Mouse (Mus musculus): Measurements from ENCODE around the gene Zbtb7b. TPM values are rescaled to one million over a fixed set of nuclear protein-coding genes. Genes with fewer than 3 reads are reported as not detected.

The Zbtb7b gene
- polyA plus RNA-seq, 1 experiment from 2014 or later, result 0.88 TPM

GRCm38 (mm10) chr3:89337062-89337720 lies 57.4 kb downstream of the Zbtb7b start:
- ATAC-seq, result peak; percentile 9; the same call in 1 of the 2 replicates
- H3K9me3 ChIP-seq (ENCODE audit: control insufficient read depth, low read length), result no peaks in the 10 kb centered on the region
- H3K4me2 ChIP-seq (ENCODE audit: low read length), result peak overlapping the region; percentile 98
- WGBS, result under 1% methylated on average over 21 of the region's 21 CpGs
- H3K27me3 ChIP-seq (replicated peaks; ENCODE audit: control insufficient read depth, insufficient read depth, low read length), result no peaks in the 10 kb centered on the region
- H3K27ac ChIP-seq (ENCODE audit: low read depth, low read length), result peak overlapping the region; percentile 66
- H3K36me3 ChIP-seq (ENCODE audit: control insufficient read depth, insufficient read depth, low read length), result no peaks in the 10 kb centered on the region; the same call in 1 of the 2 replicates
- H3K4me3 ChIP-seq (ENCODE audit: low read length), result peak overlapping the region; percentile 77
- H3K9ac ChIP-seq (ENCODE audit: low read depth, low read length), result peak overlapping the region; percentile 84
- peaks cover 37% of the 10 kb centered on the region for H3K4me1 ChIP-seq (ENCODE audit: control insufficient read depth, insufficient read depth, low read depth, low read length)

DNA sequence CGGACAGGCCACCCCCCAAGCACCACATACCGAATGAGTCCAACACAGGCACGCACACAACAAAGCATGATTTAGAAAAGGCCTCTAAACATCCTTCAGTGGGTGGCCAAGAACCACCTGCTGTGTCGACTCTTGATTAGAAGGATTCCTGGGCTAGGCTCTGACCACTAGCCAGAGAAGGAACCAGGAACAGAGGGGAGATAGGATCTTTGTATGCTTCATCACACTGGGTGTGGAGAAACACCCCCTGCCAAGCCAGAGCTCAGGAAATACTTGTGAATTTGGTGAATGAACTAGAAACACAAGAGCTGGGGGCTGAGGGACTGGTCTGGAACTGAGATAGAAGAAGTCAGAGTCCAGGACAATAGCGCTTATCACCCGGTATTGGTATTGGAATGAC lies 58.0 kb downstream of the Zbtb7b start:
- no peaks in the 10 kb centered on the region for H3K27me3 ChIP-seq (replicated peaks; ENCODE audit: control insufficient read depth, insufficient read depth, low read length)
- H3K4me2 ChIP-seq (ENCODE audit: low read length), result peak overlapping the region; percentile 98
- H3K4me3 ChIP-seq (ENCODE audit: low read length), result peak overlapping the region; percentile 77
- H3K27ac ChIP-seq (ENCODE audit: low read depth, low read length), result 0 out of 2 replicates have a peak overlapping the region, but pooled peaks have one; percentile 16
- no peaks in the 10 kb centered on the region; the same call in 1 of the 2 replicates for H3K36me3 ChIP-seq (ENCODE audit: control insufficient read depth, insufficient read depth, low read length)
- peaks cover 34% of the 10 kb centered on the region for H3K4me1 ChIP-seq (ENCODE audit: control insufficient read depth, insufficient read depth, low read depth, low read length)
- no peaks in the 10 kb centered on the region for H3K9me3 ChIP-seq (ENCODE audit: control insufficient read depth, low read length)
- no peak for ATAC-seq
- WGBS, result 14% methylated on average over 6 of the region's 6 CpGs
- H3K9ac ChIP-seq (ENCODE audit: low read depth, low read length), result peak overlapping the region; percentile 4; the same call in 1 of the 2 replicates

GRCm38 (mm10) chr3:89333053-89333452 lies 61.5 kb downstream of the Zbtb7b start:
- no peaks in the 10 kb centered on the region for H3K9me3 ChIP-seq (ENCODE audit: control insufficient read depth, low read length)
- H3K27me3 ChIP-seq (replicated peaks; ENCODE audit: control insufficient read depth, insufficient read depth, low read length), result no peaks in the 10 kb centered on the region
- no peaks in the 10 kb centered on the region for H3K36me3 ChIP-seq (ENCODE audit: control insufficient read depth, insufficient read depth, low read length)
- ATAC-seq, result no peak
- no peak overlapping the region; the same call in 1 of the 2 replicates for H3K4me2 ChIP-seq (ENCODE audit: low read length)
- peak overlapping the region; percentile 31; the same call in 1 of the 2 replicates for H3K9ac ChIP-seq (ENCODE audit: low read depth, low read length)
- H3K27ac ChIP-seq (ENCODE audit: low read depth, low read length), result peak overlapping the region; percentile 29; the same call in 1 of the 2 replicates
- WGBS, result 56% methylated on average over 11 of the region's 11 CpGs
- H3K4me3 ChIP-seq (ENCODE audit: low read length), result no peak overlapping the region
- H3K4me1 ChIP-seq (ENCODE audit: control insufficient read depth, insufficient read depth, low read depth, low read length), result peaks cover 24% of the 10 kb centered on the region

GRCm38 (mm10) chr3:89332476-89332875 lies 62.1 kb downstream of the Zbtb7b start:
- ATAC-seq, result no peak
- H3K4me2 ChIP-seq (ENCODE audit: low read length), result peak overlapping the region; percentile 34
- 0 out of 2 replicates have a peak overlapping the region, but pooled peaks have one; percentile 1 for H3K27ac ChIP-seq (ENCODE audit: low read depth, low read length)
- H3K36me3 ChIP-seq (ENCODE audit: control insufficient read depth, insufficient read depth, low read length), result no peaks in the 10 kb centered on the region
- H3K27me3 ChIP-seq (replicated peaks; ENCODE audit: control insufficient read depth, insufficient read depth, low read length), result no peaks in the 10 kb centered on the region
- no peaks in the 10 kb centered on the region for H3K9me3 ChIP-seq (ENCODE audit: control insufficient read depth, low read length)
- H3K9ac ChIP-seq (ENCODE audit: low read depth, low read length), result peak overlapping the region; percentile 30; the same call in 1 of the 2 replicates
- H3K4me3 ChIP-seq (ENCODE audit: low read length), result no peak overlapping the region
- 37% methylated on average over 12 of the region's 12 CpGs for WGBS
- H3K4me1 ChIP-seq (ENCODE audit: control insufficient read depth, insufficient read depth, low read depth, low read length), result peaks cover 22% of the 10 kb centered on the region

DNA sequence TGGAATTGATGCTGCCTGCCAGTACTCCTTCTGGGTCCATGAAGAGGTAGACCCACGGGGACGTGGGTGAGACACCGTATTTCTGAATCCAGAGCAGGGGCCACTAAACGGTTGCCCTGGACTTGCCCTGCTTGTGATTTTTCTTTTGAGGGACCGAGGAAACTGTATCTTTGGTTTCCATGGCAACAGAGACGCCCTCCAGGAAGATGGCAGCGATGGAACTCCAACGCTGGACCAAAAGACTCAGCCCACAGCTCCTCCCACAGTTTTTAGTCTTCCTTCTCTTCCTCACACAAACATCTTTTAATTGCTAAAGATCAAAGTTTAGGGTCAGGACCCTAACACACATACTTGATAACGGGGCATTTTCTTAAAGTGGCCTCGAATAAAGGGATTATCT lies 62.6 kb downstream of the Zbtb7b start:
- Histone ChIP-seq H3K9me3 (ENCODE audit: control insufficient read depth, low read length) (no peaks in the 10 kb centered on the region), H3K4me1 (ENCODE audit: control insufficient read depth, insufficient read depth, low read depth, low read length) (peaks cover 17% of the 10 kb centered on the region), H3K27ac (ENCODE audit: low read depth, low read length) (no peak overlapping the region), H3K4me2 (ENCODE audit: low read length) (no peak overlapping the region), H3K9ac (ENCODE audit: low read depth, low read length) (no peak overlapping the region), H3K27me3 (replicated peaks; ENCODE audit: control insufficient read depth, insufficient read depth, low read length) (no peaks in the 10 kb centered on the region), H3K4me3 (ENCODE audit: low read length) (no peak overlapping the region), H3K36me3 (ENCODE audit: control insufficient read depth, insufficient read depth, low read length) (no peaks in the 10 kb centered on the region)
- ATAC-seq, result no peak
- WGBS, result 39% methylated on average over 10 of the region's 10 CpGs

DNA sequence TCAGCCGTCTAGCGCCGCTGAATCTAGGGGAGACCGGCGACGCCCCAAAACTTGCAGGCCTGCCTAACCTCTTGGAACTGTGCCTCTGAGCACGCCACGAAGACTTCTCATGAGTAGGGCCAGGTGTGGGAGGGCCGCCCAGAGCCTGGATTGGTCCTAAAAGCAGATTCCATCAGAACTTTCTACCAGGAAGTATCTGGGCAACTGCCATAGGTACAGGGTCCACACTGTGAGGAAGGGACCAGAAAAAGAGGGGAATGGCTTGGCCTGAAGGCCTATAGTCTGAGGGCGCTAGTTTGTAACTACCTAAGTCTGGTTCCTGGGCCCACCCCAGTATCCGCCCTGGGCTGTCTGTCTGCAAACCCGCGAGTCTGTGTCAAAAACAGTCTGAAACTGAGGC lies 63.0 kb downstream of the Zbtb7b start:
- WGBS, result 74% methylated on average over 13 of the region's 13 CpGs
- peaks cover 13% of the 10 kb centered on the region for H3K4me1 ChIP-seq (ENCODE audit: control insufficient read depth, insufficient read depth, low read depth, low read length)

GRCm38 (mm10) chr3:89330948-89331347 lies 63.6 kb downstream of the Zbtb7b start:
- ATAC-seq, result no peak
- H3K9ac ChIP-seq (ENCODE audit: low read depth, low read length), result no peak overlapping the region
- no peaks in the 10 kb centered on the region for H3K36me3 ChIP-seq (ENCODE audit: control insufficient read depth, insufficient read depth, low read length)
- WGBS, result 17% methylated on average over 10 of the region's 10 CpGs
- H3K4me1 ChIP-seq (ENCODE audit: control insufficient read depth, insufficient read depth, low read depth, low read length), result peaks cover 9% of the 10 kb centered on the region
- no peak overlapping the region for H3K27ac ChIP-seq (ENCODE audit: low read depth, low read length)
- H3K4me3 ChIP-seq (ENCODE audit: low read length), result no peak overlapping the region
- H3K27me3 ChIP-seq (replicated peaks; ENCODE audit: control insufficient read depth, insufficient read depth, low read length), result no peaks in the 10 kb centered on the region
- no peaks in the 10 kb centered on the region for H3K9me3 ChIP-seq (ENCODE audit: control insufficient read depth, low read length)
- H3K4me2 ChIP-seq (ENCODE audit: low read length), result no peak overlapping the region

More for the DNA sequence above, 63.0 kb downstream of the Zbtb7b start:
- no peaks in the 10 kb centered on the region for H3K27me3 ChIP-seq (replicated peaks; ENCODE audit: control insufficient read depth, insufficient read depth, low read length)
- no peaks in the 10 kb centered on the region for H3K36me3 ChIP-seq (ENCODE audit: control insufficient read depth, insufficient read depth, low read length)
- H3K9ac ChIP-seq (ENCODE audit: low read depth, low read length), result no peak overlapping the region
- no peaks in the 10 kb centered on the region for H3K9me3 ChIP-seq (ENCODE audit: control insufficient read depth, low read length)
- H3K4me3 ChIP-seq (ENCODE audit: low read length), result no peak overlapping the region
- H3K4me2 ChIP-seq (ENCODE audit: low read length), result no peak overlapping the region
- no peak overlapping the region for H3K27ac ChIP-seq (ENCODE audit: low read depth, low read length)
- no peak for ATAC-seq

GRCm38 (mm10) chr3:89330346-89330745 lies 64.2 kb downstream of the Zbtb7b start:
- H3K27me3 ChIP-seq (replicated peaks; ENCODE audit: control insufficient read depth, insufficient read depth, low read length), result no peaks in the 10 kb centered on the region
- H3K36me3 ChIP-seq (ENCODE audit: control insufficient read depth, insufficient read depth, low read length), result no peaks in the 10 kb centered on the region
- H3K27ac ChIP-seq (ENCODE audit: low read depth, low read length), result no peak overlapping the region
- peaks cover 9% of the 10 kb centered on the region for H3K4me1 ChIP-seq (ENCODE audit: control insufficient read depth, insufficient read depth, low read depth, low read length)
- H3K4me3 ChIP-seq (ENCODE audit: low read length), result no peak overlapping the region
- H3K9me3 ChIP-seq (ENCODE audit: control insufficient read depth, low read length), result no peaks in the 10 kb centered on the region
- no peak overlapping the region for H3K9ac ChIP-seq (ENCODE audit: low read depth, low read length)
- no peak for ATAC-seq
- 34% methylated on average over 3 of the region's 3 CpGs for WGBS
- H3K4me2 ChIP-seq (ENCODE audit: low read length), result no peak overlapping the region

DNA sequence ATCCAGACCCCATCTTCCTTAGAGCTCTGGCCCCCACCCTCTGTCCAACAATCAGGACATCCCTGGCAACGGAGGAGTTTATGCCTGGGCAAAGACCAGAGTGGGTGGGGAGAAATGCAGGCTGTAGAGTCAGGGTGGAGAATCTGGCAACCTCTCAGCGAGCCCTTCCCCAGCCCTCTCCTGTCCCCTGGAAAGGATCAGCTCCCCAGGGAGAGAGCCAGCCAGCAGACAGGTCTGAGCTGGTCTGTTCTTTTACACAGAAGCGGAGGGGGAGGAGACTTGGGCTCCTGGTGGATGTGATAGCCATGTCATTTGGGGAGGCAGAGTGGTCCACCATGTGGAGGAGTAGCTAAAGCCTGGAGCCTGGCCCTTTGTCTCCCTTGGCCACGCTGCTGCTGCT lies 66.0 kb downstream of the Zbtb7b start:
- no peak for ATAC-seq
- no peaks in the 10 kb centered on the region for H3K27me3 ChIP-seq (replicated peaks; ENCODE audit: control insufficient read depth, insufficient read depth, low read length)
- H3K4me3 ChIP-seq (ENCODE audit: low read length), result no peak overlapping the region
- peaks cover 9% of the 10 kb centered on the region for H3K4me1 ChIP-seq (ENCODE audit: control insufficient read depth, insufficient read depth, low read depth, low read length)
- no peak overlapping the region for H3K9ac ChIP-seq (ENCODE audit: low read depth, low read length)
- 16% methylated on average over 4 of the region's 4 CpGs for WGBS
- H3K36me3 ChIP-seq (ENCODE audit: control insufficient read depth, insufficient read depth, low read length), result no peaks in the 10 kb centered on the region
- no peaks in the 10 kb centered on the region for H3K9me3 ChIP-seq (ENCODE audit: control insufficient read depth, low read length)
- no peak overlapping the region for H3K27ac ChIP-seq (ENCODE audit: low read depth, low read length)
- no peak overlapping the region for H3K4me2 ChIP-seq (ENCODE audit: low read length)
